Mouse (Mus musculus) CH12.LX (cell line): Measurements from ENCODE around the gene Tnfrsf14.

Source experiments
- CHD1 ChIP-seq: IDR thresholded peaks from 2 replicates; pipeline ENCODE4 v1.6.1; 2012; ENCODE audit warnings: low read depth, low read length, improper control_type of control experiment, inconsistent platforms
- CHD2 ChIP-seq: IDR thresholded peaks from 2 replicates; pipeline ENCODE4 v1.6.1; 2011; ENCODE audit warnings: low read length, improper control_type of control experiment
- CTCF ChIP-seq, 2 experiments: IDR thresholded peaks in 1 of 2; conservative IDR thresholded peaks in 1 of 2; 2 replicates each; pipeline ENCODE4 v1.5.1; 2011 to 2012; ENCODE audit warnings: low read depth in 2 of 2, low read length in 2 of 2, improper control_type of control experiment in 1 of 2, inconsistent platforms in 1 of 2, mild to moderate bottlenecking in 1 of 2, moderate library complexity in 1 of 2
- EP300 ChIP-seq: IDR thresholded peaks from 2 replicates; pipeline ENCODE4 v1.6.1; 2011; ENCODE audit warnings: low read length, improper control_type of control experiment
- JUND ChIP-seq: conservative IDR thresholded peaks from 2 replicates; pipeline ENCODE4 v1.6.1; 2011; ENCODE audit warnings: low read depth, low read length, improper control_type of control experiment
- MAFK ChIP-seq: IDR thresholded peaks from 2 replicates; pipeline ENCODE4 v1.6.1; 2011; ENCODE audit warnings: low read length, improper control_type of control experiment; ENCODE audit not compliant: insufficient replicate concordance
- NELFE ChIP-seq: IDR thresholded peaks from 2 replicates; pipeline ENCODE4 v1.6.1; 2011; ENCODE audit warnings: low read depth, low read length, improper control_type of control experiment
- NRF1 ChIP-seq: IDR thresholded peaks from 2 replicates; pipeline ENCODE4 v1.6.1; 2014; ENCODE audit warnings: low read depth, mild to moderate bottlenecking, inconsistent platforms, low read length, improper control_type of control experiment, moderate library complexity
- POLR2A ChIP-seq: IDR thresholded peaks from 2 replicates; pipeline ENCODE4 v1.6.1; 2011; ENCODE audit warnings: low read depth, mild to moderate bottlenecking, improper control_type of control experiment, low read length
- POLR2AphosphoS2 ChIP-seq: IDR thresholded peaks from 2 replicates; pipeline ENCODE4 v1.6.1; 2011; ENCODE audit warnings: low read depth, low read length, improper control_type of control experiment
- RAD21 ChIP-seq: IDR thresholded peaks from 2 replicates; pipeline ENCODE4 v1.6.1; 2011; ENCODE audit warnings: low read depth, mild to moderate bottlenecking, low read length, improper control_type of control experiment, moderate library complexity
- TCF12 ChIP-seq: IDR thresholded peaks from 2 replicates; pipeline ENCODE4 v1.6.1; 2014; ENCODE audit warnings: low read depth, mild to moderate bottlenecking, inconsistent platforms, low read length, improper control_type of control experiment
- USF2 ChIP-seq: conservative IDR thresholded peaks from 2 replicates; pipeline ENCODE4 v1.6.1; 2011; ENCODE audit warnings: low read depth, low read length, improper control_type of control experiment

- TF ChIP-seq CTCF (conservative IDR thresholded peaks at IDR 0.05 in 1 of 2, IDR thresholded peaks at IDR 0.05 in 1 of 2; ENCODE audit: low read depth in 2 of 2, low read length in 2 of 2) (no peak), USF2 (peak; percentile 85), POLR2AphosphoS2 (no peak), POLR2A (peak; percentile 75), TCF12 (0 out of 2 replicates have a peak, but pooled peaks have one; percentile 47), RAD21 (no peak), EP300 (no peak), CHD1 (no peak), NELFE (peak; percentile 62), JUND (no peak), CHD2 (no peak), MAFK (no peak), NRF1 (peak; percentile 89)
Measured at GRCm38 (mm10) chr4:154898506-154899446, 29.6 kb downstream of the Tnfrsf14 start, which contains the start of gene Fam213b.
